Mouse (Mus musculus) heart, postnatal 36 days (tissue): ENCODE results near the gene Rsg1. TPM values are rescaled to one million over a fixed set of nuclear protein-coding genes. Genes with fewer than 3 reads are reported as not detected.

Experiments
- DNase-seq, 2 experiments: peaks; one replicate each; pipeline ENCODE4 v3.0.0; 2021 to 2022
- intact Hi-C: fragments of 180-260 bp; cut with DNase I; formaldehyde crosslinking; loops from one replicate; pipeline ENCODE4 v1.15.1; 2025
- total RNA-seq, 2 experiments: library from RNA; stranded (reverse); gene quantifications; 2 replicates each; pipeline ENCODE4 v1.2.3; 2021

Rsg1 gene
- total RNA-seq, 2 experiments from 2014 or later: 0.80 to 1.1 TPM

GRCm38 (mm10) chr4:141210524-141211219, 3.1 kb upstream of the Rsg1 start:
- no peak for DNase-seq
- intact Hi-C loops: loop anchor here (5.0 kb wide), 1 partner anchor 63 kb away; the partner anchor contains the start of gene Fbxo42

- intact Hi-C loops: loop anchor here (5.0 kb wide), 1 partner anchor 64 kb away; the partner anchor contains the start of gene Fbxo42
- DNase-seq: no peak
These were observed 2.1 kb upstream of the Rsg1 start for GRCm38 (mm10) chr4:141211646-141212045.

DNA sequence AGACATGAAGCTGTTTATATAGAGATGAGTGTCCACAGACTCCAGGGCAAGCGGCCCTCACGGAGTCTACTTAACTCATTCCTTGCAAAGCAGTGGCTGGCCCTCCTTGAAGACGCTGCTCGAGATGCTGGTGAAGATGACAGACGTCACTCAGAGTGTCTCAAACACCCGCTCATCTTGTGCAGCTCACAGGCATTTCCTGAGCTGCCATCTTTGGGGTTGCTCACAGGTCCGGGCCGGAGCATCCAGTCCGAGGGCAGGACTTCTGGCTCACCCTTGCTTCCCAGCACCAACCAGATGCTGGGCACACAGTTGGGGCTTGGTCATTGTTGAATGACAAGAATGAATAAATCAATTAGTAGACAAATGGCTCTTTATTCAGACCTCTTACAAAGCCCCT, 864 bp upstream of the Rsg1 start:
- intact Hi-C loops: loop anchor here (5.0 kb wide), 1 partner anchor 66 kb away; the partner anchor contains the start of gene Fbxo42
- no peak for DNase-seq

DNA sequence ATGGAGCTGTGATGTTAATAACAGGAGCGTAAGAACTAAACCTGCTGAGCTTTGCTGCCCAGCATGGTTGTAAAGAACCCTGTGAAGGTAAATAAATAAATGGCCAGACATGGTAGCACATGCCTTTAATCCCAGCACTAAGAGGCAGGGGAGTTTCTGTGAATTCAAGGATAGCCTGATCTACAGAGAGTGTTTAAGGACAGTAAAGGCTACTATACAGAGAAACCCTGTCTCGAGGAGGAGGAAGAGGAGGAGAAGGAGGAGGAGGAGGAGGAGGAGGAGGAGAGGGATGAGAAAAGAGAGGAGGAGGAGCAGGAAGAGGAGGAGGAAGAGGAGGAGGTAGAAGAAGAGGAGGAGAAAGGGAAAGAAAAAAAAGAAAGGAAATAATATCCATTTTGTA, 414 bp upstream of the Rsg1 start:
- DNase-seq: no peak
- intact Hi-C loops: loop anchor here (5.0 kb wide), 1 partner anchor 66 kb away; the partner anchor contains the start of gene Fbxo42

DNA sequence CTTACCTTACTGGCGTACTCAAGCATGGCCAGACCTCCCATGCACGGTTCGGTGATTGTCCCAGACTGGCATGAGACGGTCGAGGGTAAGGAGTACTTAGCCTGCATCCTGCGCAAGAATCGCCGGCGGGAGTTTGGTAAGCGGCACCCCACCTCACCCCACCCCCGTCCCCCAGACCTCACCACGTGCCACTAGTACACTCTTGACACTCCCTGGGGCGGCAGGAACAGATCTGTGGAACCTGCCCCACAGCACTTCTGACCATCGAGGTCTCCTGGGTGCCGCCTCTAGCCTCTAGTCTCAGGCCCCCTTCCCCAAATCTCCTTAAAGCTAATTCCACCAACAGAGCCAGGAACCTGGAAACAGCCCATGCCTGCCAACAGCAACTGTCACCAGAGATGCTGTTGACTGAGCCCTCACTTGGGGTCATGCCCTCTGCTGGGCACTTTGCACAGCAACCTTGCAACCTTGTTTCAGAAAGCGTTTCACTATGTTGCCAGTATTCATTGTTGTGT, 638 bp downstream of the Rsg1 start:
- no peak for DNase-seq
- intact Hi-C loops: loop anchor here (2.0 to 5.0 kb wide), 2 partner anchors 24 to 67 kb away; partner anchors contain the start of genes Arhgef19 and Fbxo42

- DNase-seq: no peak
- intact Hi-C loops: no loop called here
These were observed 5.9 kb downstream of the Rsg1 start for GRCm38 (mm10) chr4:141219583-141220213.

DNA sequence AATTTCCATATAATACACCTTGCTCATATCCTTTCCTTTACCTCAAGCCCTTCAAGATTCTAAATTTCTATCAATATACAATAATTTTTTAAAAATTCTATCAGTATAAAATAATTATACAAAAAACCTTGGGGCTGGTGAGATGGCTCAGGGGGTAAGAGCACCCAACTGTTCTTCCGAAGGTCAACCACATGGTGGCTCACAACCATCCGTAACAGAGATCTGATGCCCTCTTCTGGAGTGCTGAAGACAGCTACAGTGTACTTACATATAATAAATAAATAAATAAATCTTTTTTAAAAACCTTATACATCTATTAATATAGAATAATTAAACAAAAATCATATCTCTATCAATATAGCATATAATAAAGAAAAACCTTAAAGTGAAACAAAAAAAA, 8.1 kb downstream of the Rsg1 start:
- DNase-seq: no peak
- intact Hi-C loops: no loop called here

GRCm38 (mm10) chr4:141222752-141223151, 9.0 kb downstream of the Rsg1 start:
- no peak for DNase-seq
- intact Hi-C loops: no loop called here

DNA sequence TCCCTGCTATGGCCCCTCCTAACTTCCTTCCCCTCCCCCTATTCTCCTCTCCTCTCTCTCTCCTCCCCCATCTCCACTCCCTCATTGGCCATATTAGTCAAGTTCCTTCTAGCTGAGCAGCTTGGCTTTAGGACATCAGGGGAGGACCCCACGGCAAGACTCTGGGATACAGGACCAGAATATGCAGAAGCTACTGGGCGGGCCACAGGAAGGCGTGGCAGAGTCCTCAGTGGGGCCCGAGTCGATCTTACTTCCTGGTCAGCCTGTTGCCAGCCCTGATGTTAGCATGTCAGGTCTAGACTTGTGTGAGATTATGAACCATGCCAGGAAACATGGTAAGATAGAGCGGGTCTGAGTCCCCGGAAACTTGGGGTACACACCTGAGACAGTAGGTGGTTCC, 14.9 kb downstream of the Rsg1 start:
- intact Hi-C loops: no loop called here
- no peak for DNase-seq

DNA sequence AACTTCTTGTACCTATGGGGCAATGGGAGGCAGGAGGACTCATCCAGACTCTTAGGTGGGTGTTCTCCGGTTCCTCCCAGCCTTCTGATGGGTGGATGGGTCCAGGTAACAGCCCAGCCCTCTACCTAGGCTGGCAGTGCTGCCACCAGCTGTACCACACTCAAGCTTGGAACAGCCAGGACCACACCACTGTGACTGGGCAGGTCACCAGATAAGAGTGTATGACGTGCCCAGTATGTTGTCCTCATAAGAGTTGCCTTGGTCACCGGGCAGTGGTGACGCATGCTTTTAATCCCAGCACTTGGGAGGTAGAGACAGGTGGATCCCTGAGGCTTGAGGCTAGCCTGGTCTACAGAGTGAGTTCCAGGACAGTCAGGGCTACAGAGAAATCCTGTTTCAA, 19.4 kb downstream of the Rsg1 start:
- no peak for DNase-seq
- intact Hi-C loops: no loop called here

GRCm38 (mm10) chr4:141235537-141236111, 21.9 kb downstream of the Rsg1 start:
- intact Hi-C loops: no loop called here
- DNase-seq: no peak

DNA sequence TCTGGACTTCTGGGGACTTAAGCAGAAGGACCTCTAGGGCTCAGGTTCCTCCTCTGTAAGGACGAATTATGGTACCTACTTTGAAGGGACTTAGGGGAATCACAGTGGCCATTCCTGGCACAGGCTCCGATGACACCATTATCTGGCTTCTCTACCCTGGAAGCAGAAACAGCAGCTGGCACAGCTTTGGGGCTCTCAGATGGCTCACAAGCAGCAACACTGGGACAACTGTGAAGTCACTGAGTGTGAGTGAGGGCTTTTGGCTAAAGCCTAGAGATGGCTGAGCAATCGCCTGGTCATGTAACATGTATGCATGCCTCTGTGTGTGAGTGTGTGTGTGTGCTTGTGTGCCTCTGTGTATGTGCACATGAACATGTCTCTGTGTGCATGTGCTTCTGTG, 23.1 kb downstream of the Rsg1 start:
- intact Hi-C loops: no loop called here
- no peak for DNase-seq

- DNase-seq: no peak
- intact Hi-C loops: loop anchor here (2.0 kb wide), 1 partner anchor 24 kb away; no protein-coding TSS in a partner anchor
These were observed 25.0 kb downstream of the Rsg1 start for GRCm38 (mm10) chr4:141238492-141239387.

- peak; percentile 85 to 87 for DNase-seq
- intact Hi-C loops: loop anchor here (2.0 kb wide), 1 partner anchor 25 kb away; no protein-coding TSS in a partner anchor
These were observed 25.8 kb downstream of the Rsg1 start, which contains the start of gene Arhgef19 for GRCm38 (mm10) chr4:141239388-141240125. Arhgef19 (plus strand) TSS chr4:141239499.

GRCm38 (mm10) chr4:141240617-141241016, 26.9 kb downstream of the Rsg1 start:
- intact Hi-C loops: no loop called here

DNA sequence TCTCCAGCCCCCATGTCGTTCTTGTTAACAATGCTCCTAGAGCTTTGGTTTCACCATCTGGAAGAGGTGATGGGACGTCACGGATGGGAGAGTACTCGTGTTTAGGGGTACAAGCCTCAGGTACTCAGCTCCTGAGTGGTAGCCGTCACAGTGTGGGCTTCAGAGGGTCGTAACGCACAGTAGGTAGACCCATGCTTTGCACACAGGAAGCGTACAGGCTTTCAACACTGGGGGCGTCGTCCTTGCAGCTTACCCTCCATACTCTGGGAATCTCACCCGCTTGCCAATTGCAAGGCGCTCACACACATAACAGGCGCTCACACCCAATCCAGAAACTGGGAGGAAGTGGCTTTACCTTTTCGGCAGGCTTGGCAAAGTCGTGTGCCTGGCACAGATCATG, 28.1 kb downstream of the Rsg1 start:
- DNase-seq: no peak
- intact Hi-C loops: no loop called here

More at GRCm38 (mm10) chr4:141240617-141241016, 26.9 kb downstream of the Rsg1 start:
- DNase-seq: no peak

GRCm38 (mm10) chr4:141242651-141243241, 29.0 kb downstream of the Rsg1 start:
- DNase-seq: no peak
- intact Hi-C loops: no loop called here

DNA sequence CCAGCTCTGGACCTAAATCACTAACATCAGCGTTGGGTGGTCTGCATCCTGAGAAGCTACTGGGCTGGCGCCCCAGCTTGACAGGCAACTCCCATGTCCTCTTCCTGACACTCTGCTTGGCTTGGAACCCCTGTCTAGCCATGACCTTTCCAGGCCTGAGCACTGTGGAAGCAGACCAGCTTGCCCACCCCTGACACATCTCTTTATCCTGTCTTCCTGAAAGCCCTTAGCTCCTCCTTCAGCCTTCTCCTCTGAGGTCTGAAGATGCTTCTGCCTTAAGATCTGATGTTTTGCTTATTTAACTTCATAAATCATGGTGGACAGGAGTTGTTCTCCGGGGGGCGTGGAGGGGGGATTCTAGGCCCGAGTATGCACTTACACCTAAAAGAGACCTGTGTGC, 29.9 kb downstream of the Rsg1 start:
- no peak for DNase-seq

GRCm38 (mm10) chr4:141244401-141244800, 30.6 kb downstream of the Rsg1 start:
- intact Hi-C loops: no loop called here
- no peak for DNase-seq

More for the DNA sequence above, 29.9 kb downstream of the Rsg1 start:
- intact Hi-C loops: no loop called here
